Mouse (Mus musculus): ENCODE measurements at regions not wholly inside any gene's neighbourhood (a gene's known extent, or its start where the extent isn't known, plus 50 kb on each side); places are given as distances from the start of the nearest gene placed in this dataset.
A peak's percentile ranks its signal among the peaks of the same experiment; 100 is the strongest.

DNA sequence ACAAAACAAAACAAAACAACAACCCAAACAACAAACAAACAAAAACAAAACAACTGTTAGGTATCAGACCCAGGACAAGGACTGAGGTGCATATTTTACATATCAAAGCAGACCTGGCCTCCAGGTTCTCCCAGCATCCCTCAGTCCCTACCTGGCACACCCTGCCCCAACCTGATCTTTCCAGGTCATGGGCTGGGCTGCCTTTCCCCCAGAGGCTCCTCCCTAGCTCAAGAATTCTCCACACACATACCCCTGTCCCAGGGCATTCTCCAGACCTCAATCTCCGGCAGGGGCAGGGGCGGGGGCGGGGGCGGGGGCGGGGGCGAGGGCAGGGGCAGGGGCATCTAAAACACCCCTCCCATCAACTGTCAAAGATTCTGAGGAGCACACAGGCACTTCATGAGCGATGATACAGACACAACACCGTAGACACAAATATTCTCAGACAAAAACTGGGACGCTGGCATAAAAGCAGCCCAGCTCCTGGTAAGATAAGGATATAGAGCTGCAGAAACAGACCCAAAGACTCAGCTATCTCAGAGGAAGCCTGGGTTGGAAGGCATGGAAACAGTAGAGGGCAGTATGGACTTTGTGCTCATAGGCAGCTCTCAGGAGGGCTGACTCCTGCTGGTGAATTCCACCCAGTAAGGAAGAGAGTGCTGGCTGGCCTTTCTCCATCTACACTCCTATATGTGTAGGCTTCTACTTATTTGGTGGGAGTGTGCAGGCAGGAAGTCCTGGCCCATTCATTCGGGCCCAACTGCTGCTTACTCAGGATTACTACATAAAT is 337.7 kb upstream of the Nr5a2 start:
- no peak for ATAC-seq (replicated peaks; ENCODE audit: low FRiP score, low TSS enrichment, poor library complexity, severe bottlenecking)

DNA sequence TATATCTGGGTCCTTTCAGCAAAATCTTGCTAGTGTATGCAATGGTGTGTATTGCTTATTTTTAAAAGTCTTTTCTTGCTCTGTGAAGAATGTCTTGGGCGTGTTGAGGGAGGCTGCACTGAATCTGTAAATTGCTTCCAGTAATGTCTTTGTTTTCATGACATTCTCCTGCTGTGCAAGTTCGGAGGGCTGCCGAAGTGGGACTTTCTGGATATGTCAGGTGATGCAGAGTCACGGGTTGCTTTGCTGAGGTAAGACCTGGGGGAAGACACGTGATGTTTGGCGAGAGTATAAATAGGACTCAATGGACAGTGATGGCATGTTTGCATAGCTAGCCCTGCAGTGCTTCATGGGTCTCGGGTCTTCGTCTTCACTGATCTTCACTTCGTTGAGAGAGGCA is 329.2 kb upstream of the Nr5a2 start:
- ATAC-seq (replicated peaks; ENCODE audit: low FRiP score, low TSS enrichment, poor library complexity, severe bottlenecking), result no peak

DNA sequence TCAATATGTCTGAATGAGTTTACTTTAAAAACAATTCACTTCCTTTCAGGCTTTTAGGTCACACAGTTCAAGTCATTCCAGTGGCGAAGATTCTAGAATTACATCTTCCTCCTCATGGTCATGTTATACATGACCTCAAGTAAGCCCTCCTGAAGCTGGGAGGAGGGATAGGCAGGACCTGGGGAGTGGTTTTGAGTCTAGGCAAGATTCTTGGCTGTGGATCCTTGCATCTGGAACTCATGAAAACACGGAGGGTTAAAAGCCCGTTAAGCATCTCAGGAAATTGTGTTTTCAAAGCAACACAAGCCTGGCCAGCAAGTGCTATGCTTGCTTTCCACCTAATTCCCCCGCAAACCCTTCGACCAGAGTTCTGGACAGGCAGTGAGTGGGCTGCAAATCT is 323.0 kb upstream of the Nr5a2 start:
- no peak for ATAC-seq (replicated peaks; ENCODE audit: low FRiP score, low TSS enrichment, poor library complexity, severe bottlenecking)

GRCm38 (mm10) chr1:137282457-137282856 is 322.2 kb upstream of the Nr5a2 start:
- ATAC-seq (replicated peaks; ENCODE audit: low FRiP score, low TSS enrichment, poor library complexity, severe bottlenecking), result no peak

GRCm38 (mm10) chr1:137280391-137281386 is 320.4 kb upstream of the Nr5a2 start:
- ATAC-seq (replicated peaks; ENCODE audit: low FRiP score, low TSS enrichment, poor library complexity, severe bottlenecking), result no peak

DNA sequence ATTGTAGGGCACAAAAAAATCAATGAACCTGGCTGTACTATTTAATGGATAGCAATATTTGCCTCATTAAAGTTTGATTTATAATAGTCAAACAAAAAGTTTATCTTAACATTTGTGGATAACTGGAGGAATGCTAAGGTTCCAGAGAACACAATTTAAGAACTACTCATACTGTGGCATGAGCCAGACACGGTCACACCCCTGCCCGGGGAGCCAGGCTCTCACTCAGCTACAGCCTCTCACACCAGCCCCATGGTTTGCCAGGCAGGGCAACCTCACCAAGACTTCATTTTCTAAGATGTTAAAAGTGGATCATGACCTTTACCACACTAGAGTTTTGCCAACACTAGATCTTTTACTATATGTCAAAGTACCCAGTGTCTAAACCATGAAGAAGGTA is 319.7 kb upstream of the Nr5a2 start:
- ATAC-seq (replicated peaks; ENCODE audit: low FRiP score, low TSS enrichment, poor library complexity, severe bottlenecking), result no peak

DNA sequence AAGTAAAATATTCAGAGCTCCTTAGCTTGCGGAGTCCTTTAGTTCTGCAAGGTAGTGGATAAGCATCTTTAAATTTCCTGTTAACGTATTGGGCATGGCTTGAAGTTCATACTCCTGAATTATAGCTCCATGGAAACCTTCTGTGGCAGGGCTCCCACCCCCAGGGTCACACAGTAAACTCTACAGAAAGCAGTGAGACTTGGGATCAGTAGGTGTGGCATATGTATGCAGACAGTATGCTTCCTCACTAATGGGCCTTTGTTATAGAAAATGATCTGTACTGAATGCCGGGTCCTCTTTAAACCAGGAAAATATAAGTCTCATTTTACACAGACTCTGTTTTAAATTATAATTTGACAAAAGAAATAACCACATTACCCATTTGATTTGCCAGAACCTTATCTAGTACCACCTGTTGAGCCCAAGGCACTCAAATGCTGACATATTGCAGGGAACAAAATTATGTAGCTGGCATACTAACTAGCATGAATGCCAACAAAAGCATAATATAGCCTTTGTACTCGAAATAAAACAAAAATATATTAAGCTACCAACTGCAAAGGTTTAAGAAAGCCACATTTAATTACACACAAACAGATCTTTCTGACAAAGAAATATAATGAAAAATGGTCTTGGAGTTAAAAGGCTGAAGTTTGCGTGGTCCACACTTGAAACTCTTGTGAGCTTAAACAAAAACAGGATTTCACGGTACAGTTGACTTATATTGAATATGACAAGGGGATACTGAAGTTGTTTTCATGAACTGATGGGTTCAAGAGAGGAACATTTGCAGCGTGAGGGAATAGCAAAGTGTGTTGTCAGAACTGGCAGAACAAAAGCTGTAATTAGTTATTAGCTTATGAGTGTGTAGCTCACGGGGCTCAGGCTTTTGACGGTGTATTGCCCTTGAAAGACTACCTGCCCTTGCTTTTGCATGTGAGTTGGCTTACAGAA is 310.7 kb upstream of the Nr5a2 start:
- ATAC-seq (replicated peaks; ENCODE audit: low FRiP score, low TSS enrichment, poor library complexity, severe bottlenecking), result no peak

DNA sequence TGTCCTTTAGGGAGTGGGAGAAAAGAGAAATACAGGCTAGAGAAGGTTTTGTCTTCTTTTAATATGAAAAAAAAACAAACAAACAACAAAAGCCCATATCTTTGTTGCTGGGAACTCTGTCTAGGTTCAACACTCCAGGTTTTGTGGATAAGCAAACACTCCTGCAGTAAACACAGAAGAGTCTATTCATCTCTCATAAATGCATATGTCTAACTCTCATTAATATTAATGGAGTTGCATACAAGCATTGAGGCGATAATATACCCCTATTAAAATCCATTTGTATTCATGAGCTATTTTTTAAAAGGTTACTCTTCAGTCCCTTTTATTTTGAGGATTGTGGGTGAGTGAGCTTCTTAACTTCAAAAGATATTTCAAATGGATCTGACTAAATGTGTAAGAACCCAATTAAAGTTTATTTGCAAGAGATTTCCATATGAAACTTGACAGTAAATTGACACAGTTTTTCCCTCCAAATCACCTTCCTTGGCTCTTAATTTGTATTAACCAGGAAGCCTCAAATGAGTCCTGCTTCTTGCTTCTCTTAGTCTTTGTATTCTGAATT is 302.6 kb upstream of the Nr5a2 start:
- no peak for ATAC-seq (replicated peaks; ENCODE audit: low FRiP score, low TSS enrichment, poor library complexity, severe bottlenecking)

- no peak for ATAC-seq (replicated peaks; ENCODE audit: low FRiP score, low TSS enrichment, poor library complexity, severe bottlenecking)
Measured at GRCm38 (mm10) chr1:137262121-137262525, 301.9 kb upstream of the Nr5a2 start.

DNA sequence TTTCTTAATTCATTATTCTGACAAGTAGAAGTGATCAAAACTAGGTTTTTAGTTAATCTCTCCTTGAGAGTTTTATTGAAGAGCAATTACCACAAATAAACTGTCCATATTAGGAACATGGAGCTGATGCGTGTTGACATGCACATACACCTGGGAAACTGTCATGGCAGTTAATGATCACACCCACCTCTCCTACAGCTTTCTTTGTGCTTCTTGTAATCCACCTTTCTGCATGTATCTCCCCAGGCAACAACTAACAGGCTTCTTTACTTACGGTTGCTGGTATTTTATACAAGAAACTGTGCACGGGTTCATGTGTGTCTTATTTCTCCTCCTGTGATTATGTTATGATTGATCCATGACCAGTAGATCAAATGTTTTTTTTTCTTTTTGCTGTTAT is 296.0 kb upstream of the Nr5a2 start:
- no peak for ATAC-seq (replicated peaks; ENCODE audit: low FRiP score, low TSS enrichment, poor library complexity, severe bottlenecking)

- ATAC-seq (replicated peaks; ENCODE audit: low FRiP score, low TSS enrichment, poor library complexity, severe bottlenecking), result no peak
Measured at GRCm38 (mm10) chr1:137255041-137255440, 294.8 kb upstream of the Nr5a2 start.

DNA sequence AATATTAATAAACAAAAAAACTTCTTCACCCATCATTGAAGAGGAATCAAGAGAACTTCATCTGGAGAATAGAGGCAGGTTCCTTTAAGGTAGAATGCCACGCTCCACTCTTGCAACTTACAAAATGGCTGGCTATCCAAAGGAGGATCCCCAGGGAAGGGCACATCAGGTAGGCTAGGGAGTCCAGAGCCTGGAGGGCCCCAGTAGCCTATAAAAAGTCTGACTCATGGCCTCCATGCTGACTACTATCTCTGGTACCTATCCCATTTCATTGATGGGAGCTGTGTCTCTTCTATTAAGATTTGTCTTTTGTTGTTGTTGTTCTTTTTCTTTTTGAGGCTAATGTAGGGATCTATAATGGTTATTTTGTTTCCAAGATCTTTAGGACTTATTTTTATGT is 294.4 kb upstream of the Nr5a2 start:
- ATAC-seq (replicated peaks; ENCODE audit: low FRiP score, low TSS enrichment, poor library complexity, severe bottlenecking), result no peak

DNA sequence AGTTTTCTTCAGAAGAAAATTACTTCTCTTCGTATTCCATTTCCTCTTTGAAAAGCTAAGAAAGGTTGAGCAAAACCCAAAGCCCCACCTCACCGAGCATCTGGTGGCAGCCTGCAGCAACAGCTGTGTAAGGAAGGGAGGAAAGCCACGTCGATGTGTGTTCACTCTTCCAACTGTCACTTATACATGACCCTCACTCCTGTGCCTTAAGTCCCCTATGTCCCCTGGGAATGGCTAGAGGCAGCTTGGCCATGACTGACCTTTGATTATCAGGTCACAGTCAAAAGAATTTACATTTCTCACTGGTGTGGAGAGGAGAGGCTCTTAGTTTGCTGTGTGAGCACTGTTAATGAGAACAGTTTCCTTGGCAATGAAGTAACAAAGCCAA is 266.8 kb upstream of the Nr5a2 start:
- ATAC-seq (replicated peaks; ENCODE audit: low FRiP score, low TSS enrichment, poor library complexity, severe bottlenecking), result no peak

- no peak for ATAC-seq (replicated peaks; ENCODE audit: low FRiP score, low TSS enrichment, poor library complexity, severe bottlenecking)
Measured at GRCm38 (mm10) chr1:137226479-137227097, 266.3 kb upstream of the Nr5a2 start.

GRCm38 (mm10) chr1:137225418-137225817 is 265.2 kb upstream of the Nr5a2 start:
- ATAC-seq (replicated peaks; ENCODE audit: low FRiP score, low TSS enrichment, poor library complexity, severe bottlenecking), result peak; percentile 65; the same call in 1 of the 2 replicates

- peak; percentile 68 for ATAC-seq (replicated peaks; ENCODE audit: low FRiP score, low TSS enrichment, poor library complexity, severe bottlenecking)
Measured at GRCm38 (mm10) chr1:137223052-137223451, 262.8 kb upstream of the Nr5a2 start.

GRCm38 (mm10) chr1:137221087-137222057 is 261.1 kb upstream of the Nr5a2 start:
- no peak for ATAC-seq (replicated peaks; ENCODE audit: low FRiP score, low TSS enrichment, poor library complexity, severe bottlenecking)

DNA sequence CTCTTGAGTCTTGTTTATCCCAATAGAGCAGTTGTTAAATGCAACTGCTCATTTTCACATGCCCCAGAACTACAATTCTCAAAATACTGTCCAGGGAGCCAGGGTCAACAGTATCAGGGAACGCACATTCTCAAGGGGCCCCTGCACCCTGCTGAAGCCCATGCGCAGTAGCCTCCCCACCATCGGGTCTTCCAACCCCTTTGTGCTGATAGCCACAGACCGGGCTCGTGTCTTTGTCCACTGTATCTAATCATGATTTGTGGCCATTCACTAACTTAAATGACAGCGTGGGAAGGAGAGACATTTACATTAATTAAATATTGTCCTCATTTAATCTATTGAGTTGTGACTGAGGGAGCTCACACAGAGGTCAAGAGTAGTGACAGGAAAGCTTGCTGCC is 260.0 kb upstream of the Nr5a2 start:
- no peak for ATAC-seq (replicated peaks; ENCODE audit: low FRiP score, low TSS enrichment, poor library complexity, severe bottlenecking)

All from megakaryocyte-erythroid progenitor cell, adult 5-6 weeks (primary cell).